Mouse (Mus musculus): ENCODE results near the gene Mfsd6l. TPM values are rescaled to one million over a fixed set of nuclear protein-coding genes. Genes with fewer than 3 reads are reported as not detected.

Gene Mfsd6l
- total RNA-seq, 2 experiments from 2014 or later = not detected

DNA sequence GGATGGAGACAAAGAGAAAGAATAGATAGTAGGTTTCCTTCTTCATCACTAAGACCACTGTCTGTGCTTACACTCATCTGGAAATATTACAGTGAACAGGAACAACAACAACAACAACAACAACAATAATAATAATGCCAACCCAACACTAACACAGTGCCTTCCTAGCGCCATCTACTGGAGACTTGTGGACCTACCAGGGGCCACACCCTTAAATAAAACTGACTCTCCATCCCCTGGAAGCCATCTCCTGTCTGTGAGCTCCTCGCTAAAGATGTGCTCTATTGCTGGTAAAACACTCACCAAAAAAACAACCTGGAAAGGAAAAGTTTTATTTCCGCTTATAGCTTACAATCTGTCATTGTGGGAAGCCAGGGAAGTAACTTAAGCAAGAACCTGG lies 6.4 kb upstream of the Mfsd6l start:
- no peak for ATAC-seq (replicated peaks; ENCODE audit: low FRiP score, low TSS enrichment, poor library complexity, severe bottlenecking)

DNA sequence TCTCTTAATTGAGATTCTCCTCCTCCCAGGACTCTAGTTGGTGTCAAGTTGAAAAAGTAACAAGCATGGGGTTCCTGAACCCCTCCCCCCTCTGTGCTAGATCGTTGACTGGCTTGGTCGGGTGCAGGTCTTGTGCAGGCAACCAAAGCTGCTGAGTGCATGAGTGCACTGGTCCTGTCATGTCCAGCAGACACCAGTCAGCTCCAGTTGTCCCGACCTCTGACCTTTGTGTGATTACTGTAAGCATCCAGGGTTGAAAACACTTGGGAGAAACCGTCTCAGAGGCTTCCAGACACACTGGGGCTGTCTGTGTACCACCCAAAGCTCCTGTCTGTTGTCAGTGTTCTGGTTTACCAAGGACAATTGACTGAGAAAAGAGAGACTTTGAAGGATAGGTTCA lies 5.6 kb upstream of the Mfsd6l start:
- no peak for ATAC-seq (replicated peaks; ENCODE audit: low FRiP score, low TSS enrichment, poor library complexity, severe bottlenecking)

DNA sequence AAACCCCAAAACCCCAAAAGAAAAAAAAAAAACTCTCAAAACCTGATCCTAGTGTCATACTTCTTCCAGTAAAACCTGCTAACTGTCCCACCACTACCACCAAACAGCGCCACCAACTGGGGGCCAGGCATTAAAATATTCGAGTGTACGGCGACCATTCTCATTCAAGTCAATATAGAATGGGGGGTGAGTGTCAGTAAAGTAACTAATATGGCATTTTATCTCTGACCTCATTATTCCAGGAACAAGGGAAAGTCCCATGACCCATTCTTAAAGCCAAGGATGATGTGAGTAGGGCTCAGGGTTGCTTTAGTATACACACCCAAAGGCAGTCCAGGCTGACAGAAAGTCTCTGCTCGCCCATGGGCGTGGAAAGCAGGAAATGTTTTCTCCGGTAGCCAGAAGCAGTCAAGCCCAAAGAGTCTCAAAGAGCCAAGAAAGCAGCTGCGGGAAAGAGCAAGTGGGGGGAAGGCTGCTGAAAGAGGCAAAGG lies 2.0 kb upstream of the Mfsd6l start:
- no peak for ATAC-seq (replicated peaks; ENCODE audit: low FRiP score, low TSS enrichment, poor library complexity, severe bottlenecking)

DNA sequence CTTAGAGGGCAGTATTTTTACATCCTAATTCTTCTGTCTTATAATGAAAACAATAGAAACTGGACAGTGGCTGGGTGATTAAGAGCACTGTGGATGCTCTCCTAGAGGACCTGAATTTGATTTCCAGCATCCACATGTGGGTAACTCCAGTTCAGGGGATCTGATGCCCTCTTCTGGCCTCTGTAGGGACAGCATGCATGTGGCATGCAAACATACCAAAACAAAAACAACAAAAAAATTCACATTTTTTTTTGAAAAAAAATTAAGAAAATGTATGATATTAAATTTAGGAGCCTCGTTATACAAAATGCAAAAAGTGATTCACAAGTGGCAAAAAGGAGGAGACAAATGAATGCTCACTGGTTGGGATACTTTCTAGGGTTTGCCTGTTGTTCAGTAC lies 3.6 kb downstream of the Mfsd6l start:
- no peak for ATAC-seq (replicated peaks; ENCODE audit: low FRiP score, low TSS enrichment, poor library complexity, severe bottlenecking)

DNA sequence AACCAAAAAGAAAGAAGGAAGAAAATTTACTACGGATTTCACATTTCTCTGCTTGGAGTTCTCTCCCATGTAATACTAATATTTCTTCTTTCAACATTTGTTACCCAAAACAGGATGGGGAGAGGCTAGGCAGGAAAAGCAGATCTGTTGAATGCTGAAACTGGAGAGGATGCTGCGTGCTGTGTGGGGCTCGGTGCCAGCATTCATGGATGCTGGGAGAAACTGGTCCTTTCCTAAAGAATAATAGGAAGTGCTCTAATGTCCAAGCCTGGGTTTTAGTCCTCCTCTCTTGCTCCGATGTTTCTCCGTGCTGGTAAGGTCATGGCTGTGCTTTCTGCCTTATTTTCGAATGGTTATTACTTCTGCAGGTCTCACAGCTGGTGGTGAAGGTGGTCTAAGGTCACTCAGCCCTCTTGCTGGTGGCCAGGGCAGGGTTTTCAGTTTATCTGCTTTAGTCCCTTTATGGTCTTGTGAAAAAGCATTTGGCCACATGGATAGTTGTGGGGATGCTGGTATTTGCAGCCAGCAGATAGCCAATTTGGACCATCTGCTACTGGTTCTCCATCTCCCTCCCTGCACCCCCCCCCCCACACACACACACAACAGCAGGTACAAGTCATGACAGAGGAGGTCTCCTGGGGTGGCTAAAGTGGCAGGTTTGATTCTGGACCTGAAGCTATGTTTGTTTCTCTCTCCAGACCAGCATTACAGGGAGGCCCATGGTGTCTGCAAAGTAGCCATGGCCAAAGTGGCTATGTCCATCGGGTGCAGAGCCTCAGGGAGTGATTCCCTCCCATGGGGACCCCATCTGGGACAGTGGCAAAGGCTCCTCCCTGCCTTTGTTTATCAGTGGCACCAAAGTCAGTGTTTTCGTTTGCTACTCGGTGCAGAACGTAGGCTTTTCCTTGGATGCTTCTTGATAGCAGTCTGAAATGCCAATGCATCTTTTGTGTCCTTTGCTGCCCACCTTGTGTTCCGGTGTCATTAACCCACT lies 6.3 kb downstream of the Mfsd6l start:
- ATAC-seq (replicated peaks; ENCODE audit: low FRiP score, low TSS enrichment, poor library complexity, severe bottlenecking) = no peak

DNA sequence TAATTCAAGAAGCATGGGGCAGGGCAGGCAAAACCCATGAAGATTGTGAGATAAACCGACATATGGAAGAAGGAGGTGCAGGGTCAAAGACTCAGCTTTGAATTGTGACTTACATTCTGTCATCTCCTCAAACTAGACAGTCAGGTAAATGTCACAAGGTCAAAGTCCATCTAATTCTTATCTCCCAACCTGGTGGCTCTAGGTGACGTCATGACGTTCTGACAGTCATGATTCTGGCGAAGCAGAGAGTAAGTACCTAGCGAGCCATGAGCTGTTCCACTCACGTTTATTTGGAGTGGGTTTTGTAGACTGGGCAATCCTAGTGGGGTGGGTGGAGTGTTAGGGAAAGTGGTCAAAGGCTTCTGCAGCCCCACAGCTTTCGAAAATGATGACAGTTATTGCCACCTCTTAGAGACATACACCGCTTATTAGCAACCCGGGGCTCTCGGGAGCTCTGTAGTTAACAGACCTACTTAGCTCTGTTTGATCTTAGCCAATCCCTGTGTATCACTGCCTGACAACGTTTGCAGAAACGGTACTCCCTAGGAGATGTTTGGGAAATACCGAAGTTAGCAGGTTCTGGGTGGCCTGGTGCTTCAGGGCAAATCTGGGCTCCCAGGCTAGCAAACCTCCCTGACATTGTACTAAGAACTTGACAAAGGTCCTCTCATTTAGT lies 8.5 kb downstream of the Mfsd6l start:
- no peak for ATAC-seq (replicated peaks; ENCODE audit: low FRiP score, low TSS enrichment, poor library complexity, severe bottlenecking)

DNA sequence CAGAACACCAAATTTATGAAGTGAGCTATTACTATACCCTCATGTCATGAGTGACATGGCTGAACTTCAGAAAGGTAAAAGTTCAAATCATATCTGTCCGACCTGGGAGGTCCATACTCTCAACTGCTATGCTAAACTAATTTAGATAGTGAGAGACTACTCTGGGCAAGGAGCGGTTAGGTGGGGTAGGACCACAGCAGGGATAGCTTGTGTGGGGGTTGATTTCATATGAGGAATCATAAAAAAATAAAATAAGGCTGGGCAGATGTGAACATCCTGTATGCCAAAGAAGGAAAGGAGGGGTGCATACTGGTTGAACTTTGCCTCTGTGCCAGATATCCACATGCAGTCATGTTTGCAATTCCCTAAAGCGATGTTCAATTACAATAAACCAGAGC lies 9.0 kb downstream of the Mfsd6l start:
- no peak for ATAC-seq (replicated peaks; ENCODE audit: low FRiP score, low TSS enrichment, poor library complexity, severe bottlenecking)

DNA sequence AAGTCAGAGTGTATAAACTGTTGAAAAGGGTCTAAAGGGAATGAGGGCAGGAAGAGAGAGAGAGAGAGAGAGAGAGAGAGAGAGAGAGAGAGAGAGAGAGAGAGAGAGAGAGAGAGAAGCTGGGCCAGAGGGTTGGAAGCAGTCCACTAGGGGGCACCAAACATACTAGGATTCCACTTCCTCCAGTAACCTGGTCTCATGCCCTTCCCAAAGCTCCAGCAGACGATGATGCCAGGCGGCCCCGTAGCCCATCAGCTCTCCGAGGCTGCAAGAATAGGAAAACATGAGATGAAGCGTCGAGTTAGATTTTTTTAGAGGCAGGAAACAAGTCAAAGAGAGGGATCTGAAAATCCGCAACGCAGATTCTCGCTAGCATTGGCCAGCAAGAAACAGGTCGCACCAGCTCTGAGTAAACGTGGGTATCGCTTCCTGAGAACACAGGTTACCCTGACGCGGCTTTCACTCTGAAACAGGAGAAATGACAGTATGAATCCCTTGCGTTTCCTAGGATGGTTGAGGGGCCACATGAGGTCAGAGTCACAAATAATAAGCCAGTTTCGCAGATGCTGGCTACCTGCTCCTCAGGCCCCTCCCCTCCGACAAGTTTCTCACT lies 10.6 kb downstream of the Mfsd6l start:
- 0 out of 2 replicates have a peak, but pooled peaks have one; percentile 67 for ATAC-seq (replicated peaks; ENCODE audit: low FRiP score, low TSS enrichment, poor library complexity, severe bottlenecking)

DNA sequence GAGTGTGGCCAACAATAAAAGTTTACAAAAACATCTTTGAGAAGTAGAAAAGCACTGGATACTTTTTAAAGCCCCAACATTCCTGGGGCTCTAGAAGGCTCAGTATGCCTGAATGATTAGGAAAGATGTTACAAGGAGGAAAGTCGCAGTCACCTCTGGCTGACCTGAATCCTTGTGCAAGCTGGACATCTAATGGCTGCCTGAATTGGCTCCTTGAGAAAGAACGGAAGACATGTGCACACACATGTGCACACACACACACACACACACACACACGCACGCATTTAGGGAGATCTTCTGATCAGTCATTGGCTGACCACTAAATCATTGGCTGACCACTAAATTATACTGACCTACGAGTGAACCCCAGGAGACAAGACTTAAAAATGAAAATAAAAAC lies 14.9 kb downstream of the Mfsd6l start:
- ATAC-seq (replicated peaks; ENCODE audit: low FRiP score, low TSS enrichment, poor library complexity, severe bottlenecking) = no peak

DNA sequence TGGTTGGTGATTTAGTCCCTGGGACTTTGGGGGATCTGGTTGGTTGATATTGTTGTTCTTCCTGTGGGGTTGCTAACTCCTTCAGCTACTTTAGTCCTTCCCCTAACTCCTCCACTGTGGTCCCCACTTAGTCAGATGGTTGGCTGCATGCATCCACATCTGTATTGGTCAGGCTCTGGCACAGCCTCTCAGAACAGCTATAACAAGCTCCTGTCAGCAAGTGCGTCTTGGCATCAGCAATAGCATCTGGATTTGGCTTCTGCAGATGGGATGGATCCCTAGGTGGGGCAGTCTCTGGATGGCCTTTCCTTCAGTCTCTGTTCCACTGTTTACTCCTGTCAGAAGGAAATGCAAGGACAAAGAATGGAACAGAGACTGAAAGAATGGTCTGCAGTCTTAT lies 21.1 kb downstream of the Mfsd6l start:
- ATAC-seq (replicated peaks; ENCODE audit: low FRiP score, low TSS enrichment, poor library complexity, severe bottlenecking) = no peak

DNA sequence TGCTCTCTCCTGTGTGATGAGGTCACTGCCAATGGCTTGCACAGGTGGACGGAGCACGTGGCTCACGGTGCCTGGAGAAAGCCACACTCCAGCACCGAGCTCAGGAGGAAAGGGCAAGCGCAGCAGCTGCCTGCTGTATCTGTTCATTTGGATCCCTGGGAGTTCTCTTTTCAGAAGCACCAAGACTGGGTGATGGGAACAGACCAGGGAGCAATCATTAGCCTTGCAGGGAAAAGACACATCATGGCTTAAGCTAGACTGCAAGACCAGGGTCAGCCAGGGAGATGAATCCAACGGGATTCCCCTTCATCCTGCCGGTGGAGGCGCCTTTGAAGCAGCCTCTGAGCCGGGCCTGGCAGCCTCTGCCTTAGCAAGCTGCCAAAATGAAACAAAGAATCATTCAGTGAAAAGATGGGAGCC lies 23.5 kb downstream of the Mfsd6l start:
- ATAC-seq (replicated peaks; ENCODE audit: low FRiP score, low TSS enrichment, poor library complexity, severe bottlenecking) = no peak

DNA sequence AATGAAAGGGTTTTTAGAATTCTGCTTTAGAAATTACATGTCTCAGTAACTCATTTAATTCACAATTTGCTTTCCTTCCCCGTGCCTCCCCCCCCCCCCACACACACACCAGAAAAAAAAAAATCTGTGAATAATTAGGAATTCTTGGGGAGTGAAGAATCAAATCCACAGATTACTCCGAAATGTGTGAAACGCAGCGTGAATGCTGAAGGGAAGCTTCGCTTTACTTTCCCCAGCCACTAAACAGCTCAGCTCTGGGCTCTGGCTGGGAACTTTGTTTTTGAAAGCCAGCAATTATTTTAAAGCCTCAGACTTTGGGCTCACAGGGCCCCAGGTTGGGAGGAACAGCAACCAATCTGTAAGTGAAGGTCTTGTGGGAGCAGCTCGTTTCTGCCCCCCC lies 24.6 kb downstream of the Mfsd6l start:
- no peak for ATAC-seq (replicated peaks; ENCODE audit: low FRiP score, low TSS enrichment, poor library complexity, severe bottlenecking)

DNA sequence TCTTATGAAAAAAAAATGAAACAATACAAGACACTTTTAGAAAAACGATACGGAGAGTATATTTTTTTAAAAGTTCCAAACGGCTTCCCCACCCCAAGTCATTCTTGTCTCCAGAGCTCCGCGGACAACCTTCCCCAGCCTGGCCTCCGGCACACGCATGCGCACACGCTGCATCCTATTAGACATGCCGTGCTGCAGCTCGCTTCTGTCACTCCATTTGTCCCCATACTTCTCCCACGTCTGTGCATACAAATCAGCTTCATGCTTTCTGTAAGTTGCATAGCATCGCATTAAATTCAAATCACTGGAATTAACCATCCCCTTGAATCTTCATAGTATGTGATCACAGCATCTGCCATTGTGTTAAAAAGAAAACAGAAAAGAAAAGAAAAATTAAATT lies 27.2 kb downstream of the Mfsd6l start:
- ATAC-seq (replicated peaks; ENCODE audit: low FRiP score, low TSS enrichment, poor library complexity, severe bottlenecking) = no peak

DNA sequence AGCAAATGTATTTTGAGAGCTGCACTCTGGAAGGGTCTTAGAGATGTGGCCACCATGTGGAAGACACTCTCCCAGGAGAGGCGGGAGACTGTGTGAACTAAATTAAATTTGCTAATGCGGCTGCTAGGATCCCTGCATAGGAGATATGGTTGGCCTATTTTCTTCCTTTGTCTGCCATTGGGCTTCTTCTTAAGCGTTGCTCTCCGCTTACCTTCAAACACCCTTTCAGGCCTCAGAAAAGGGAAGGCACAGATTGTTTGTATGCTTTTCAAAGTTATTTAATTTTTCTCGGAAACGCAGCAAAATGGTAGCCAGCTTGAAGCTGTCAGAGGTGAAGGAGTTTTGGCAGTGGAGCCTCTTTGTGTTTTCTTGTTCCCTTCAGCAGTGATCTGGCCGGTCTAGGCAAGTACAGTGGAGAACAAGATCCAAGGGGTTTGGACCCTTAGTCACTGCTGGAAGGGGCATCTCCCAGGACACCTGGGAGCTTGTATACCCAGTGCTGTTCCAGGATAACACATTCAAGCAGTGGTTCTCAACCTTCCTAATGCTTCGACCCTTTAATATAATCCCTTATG lies 28.0 kb downstream of the Mfsd6l start:
- ATAC-seq (replicated peaks; ENCODE audit: low FRiP score, low TSS enrichment, poor library complexity, severe bottlenecking) = no peak

DNA sequence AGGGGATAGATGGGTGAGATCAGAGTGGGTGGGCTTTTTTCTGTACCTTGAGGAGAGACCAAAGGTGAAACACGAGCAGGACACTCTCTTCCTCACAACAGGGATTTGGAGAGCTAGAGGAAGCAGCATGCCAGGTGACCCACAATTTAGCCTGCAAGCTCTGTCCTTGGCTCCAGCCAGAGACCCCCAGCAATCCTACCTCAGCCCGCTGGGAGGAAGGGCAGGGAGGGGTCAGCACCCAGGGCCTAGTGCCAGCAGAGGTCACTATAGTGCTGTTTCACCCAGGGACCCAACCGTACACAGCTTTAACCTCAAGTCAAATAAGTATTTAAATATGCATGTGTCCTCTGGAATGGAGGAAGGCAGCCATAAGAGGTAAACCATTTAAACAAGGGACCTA lies 29.9 kb downstream of the Mfsd6l start:
- ATAC-seq (replicated peaks; ENCODE audit: low FRiP score, low TSS enrichment, poor library complexity, severe bottlenecking) = no peak

DNA sequence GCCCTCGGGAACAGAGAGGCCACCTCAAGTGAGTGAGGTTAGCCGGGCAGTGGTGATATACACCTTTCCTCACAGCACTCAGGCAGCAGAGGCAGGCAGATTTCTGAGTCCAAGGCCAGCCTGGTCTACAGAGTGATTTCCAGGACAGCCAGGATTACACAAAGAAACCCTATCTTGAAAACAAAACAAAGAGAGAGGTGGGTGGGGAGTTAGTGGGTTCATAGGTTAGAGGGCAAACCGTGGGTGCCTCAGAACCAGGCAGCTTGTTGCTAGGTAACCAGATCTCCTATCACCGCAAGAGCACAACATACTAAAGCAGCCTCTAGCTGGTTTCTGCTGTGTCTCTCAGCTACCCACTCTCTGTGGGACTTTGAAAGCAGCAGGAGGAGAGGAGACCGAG lies 30.7 kb downstream of the Mfsd6l start, which contains the start of gene Ccdc42:
Gene Ccdc42 (plus strand): TSS at position 301 of the 400 bp plus-strand sequence.
- no peak for ATAC-seq (replicated peaks; ENCODE audit: low FRiP score, low TSS enrichment, poor library complexity, severe bottlenecking)

DNA sequence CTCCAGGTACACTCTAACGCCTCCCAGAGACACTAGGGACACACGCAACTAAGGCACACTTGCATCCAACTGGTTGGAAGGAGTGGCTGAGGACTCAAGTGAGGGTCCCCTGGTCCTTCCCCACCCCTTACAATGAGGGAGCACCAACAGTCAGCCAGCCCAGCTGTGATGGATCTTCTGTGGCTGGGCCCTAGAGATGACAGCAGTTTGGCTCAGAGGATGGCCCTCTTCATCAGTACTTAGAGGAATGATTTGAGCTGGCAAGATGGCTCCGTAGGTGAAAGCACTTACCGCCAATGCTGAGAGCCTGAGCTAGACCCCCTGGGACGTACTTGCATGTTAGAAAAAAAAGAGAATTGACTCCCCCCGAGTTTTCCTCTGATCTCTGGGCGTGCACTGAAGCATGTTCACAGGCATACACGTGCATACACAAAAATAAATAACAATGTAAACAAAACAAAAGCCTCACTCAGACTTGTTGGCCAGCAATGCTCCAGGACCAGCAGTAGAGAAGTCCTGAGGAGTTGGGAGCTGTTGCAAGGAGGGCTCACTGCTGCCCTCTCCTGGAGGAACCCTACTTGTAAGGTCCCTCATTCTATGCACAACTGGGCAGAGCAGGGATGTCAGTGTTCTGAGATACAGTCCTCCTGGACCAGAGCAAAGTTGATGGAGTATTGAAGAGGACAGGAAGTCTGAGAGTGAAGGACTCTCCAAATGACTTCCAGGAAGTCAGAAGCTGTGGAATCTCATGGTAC lies 33.2 kb downstream of the Mfsd6l start:
- ATAC-seq (replicated peaks; ENCODE audit: low FRiP score, low TSS enrichment, poor library complexity, severe bottlenecking) = peak; percentile 80

DNA sequence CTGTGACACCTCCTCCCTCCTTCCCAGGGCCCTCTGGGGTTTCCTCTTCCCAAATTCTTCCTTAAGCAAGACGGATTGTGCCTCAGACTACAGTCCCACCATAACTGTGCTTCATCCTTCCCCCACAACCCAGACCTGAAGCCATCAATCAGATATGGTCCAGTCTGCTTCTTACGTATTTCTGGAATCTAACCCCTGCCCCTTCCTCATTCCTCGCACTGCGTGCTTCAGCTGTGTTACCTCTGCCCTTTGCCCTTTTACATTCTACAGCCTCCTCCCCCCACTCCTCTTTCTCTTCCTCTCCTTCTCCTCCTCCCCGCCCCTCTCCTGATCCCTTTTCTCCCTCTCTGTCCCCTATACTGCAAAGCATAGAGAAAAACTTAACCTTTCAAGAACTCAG lies 35.7 kb downstream of the Mfsd6l start:
- no peak for ATAC-seq (replicated peaks; ENCODE audit: low FRiP score, low TSS enrichment, poor library complexity, severe bottlenecking)

DNA sequence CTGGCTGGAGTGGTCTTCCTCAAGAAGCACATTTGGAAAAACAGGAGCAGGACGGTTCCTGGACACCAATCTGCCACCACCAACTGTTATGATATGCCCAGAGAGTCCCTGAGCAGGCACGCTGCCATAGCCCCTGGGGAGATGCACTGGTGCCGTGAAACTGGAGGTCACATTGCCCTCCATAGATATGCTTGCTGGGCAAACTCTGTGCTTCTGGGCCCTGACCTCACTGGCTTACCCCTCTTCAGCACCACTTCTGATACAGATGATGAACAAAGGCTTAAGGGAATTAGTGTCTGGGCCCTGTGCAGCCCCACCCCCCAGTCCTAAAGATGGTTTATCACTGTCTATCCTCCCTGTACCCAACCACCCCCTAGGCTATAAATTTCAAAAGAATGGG lies 37.3 kb downstream of the Mfsd6l start:
- no peak for ATAC-seq (replicated peaks; ENCODE audit: low FRiP score, low TSS enrichment, poor library complexity, severe bottlenecking)
